Mouse (Mus musculus): ENCODE data around the gene Itga1. TPM values are rescaled to one million over a fixed set of nuclear protein-coding genes. Genes with fewer than 3 reads are reported as not detected.

Itga1 gene
- polyA plus RNA-seq, 1 experiment, result not detected

- no peak for TF ChIP-seq GATA1 (IDR thresholded peaks at IDR 0.05; ENCODE audit: low read length)
Measured at GRCm38 (mm10) chr13:114992260-114993014, 109.3 kb downstream of the Itga1 start.

GRCm38 (mm10) chr13:114987668-114988067 lies 114.1 kb downstream of the Itga1 start:
- TF ChIP-seq GATA1 (IDR thresholded peaks at IDR 0.05; ENCODE audit: low read length), result no peak

GRCm38 (mm10) chr13:114987161-114987560 lies 114.6 kb downstream of the Itga1 start:
- no peak for TF ChIP-seq GATA1 (IDR thresholded peaks at IDR 0.05; ENCODE audit: low read length)

GRCm38 (mm10) chr13:114984658-114985057 lies 117.1 kb downstream of the Itga1 start:
- TF ChIP-seq GATA1 (IDR thresholded peaks at IDR 0.05; ENCODE audit: low read length), result no peak

- TF ChIP-seq GATA1 (IDR thresholded peaks at IDR 0.05; ENCODE audit: low read length), result no peak
Measured at GRCm38 (mm10) chr13:114983116-114983515, 118.6 kb downstream of the Itga1 start.

GRCm38 (mm10) chr13:114980831-114981419 lies 120.8 kb downstream of the Itga1 start:
- TF ChIP-seq GATA1 (IDR thresholded peaks at IDR 0.05; ENCODE audit: low read length), result no peak

- no peak for TF ChIP-seq GATA1 (IDR thresholded peaks at IDR 0.05; ENCODE audit: low read length)
Measured at GRCm38 (mm10) chr13:114974484-114975042, 127.2 kb downstream of the Itga1 start.

- TF ChIP-seq GATA1 (IDR thresholded peaks at IDR 0.05; ENCODE audit: low read length), result no peak
Measured at GRCm38 (mm10) chr13:114971905-114972304, 129.9 kb downstream of the Itga1 start.

- TF ChIP-seq GATA1 (IDR thresholded peaks at IDR 0.05; ENCODE audit: low read length), result no peak
Measured at GRCm38 (mm10) chr13:114964233-114964632, 137.5 kb downstream of the Itga1 start.

- no peak for TF ChIP-seq GATA1 (IDR thresholded peaks at IDR 0.05; ENCODE audit: low read length)
Measured at GRCm38 (mm10) chr13:114954516-114954915, 147.2 kb downstream of the Itga1 start.

- TF ChIP-seq GATA1 (IDR thresholded peaks at IDR 0.05; ENCODE audit: low read length), result no peak
Measured at GRCm38 (mm10) chr13:114933541-114933940, 168.2 kb downstream of the Itga1 start.

- no peak for TF ChIP-seq GATA1 (IDR thresholded peaks at IDR 0.05; ENCODE audit: low read length)
Measured at GRCm38 (mm10) chr13:114931775-114932294, 169.9 kb downstream of the Itga1 start, which contains the start of gene Itga2. TSS of gene Itga2 (minus strand) at chr13:114932100.

GRCm38 (mm10) chr13:114930996-114931649 lies 170.6 kb downstream of the Itga1 start:
- TF ChIP-seq GATA1 (IDR thresholded peaks at IDR 0.05; ENCODE audit: low read length), result no peak

GRCm38 (mm10) chr13:114924785-114925184 lies 177.0 kb downstream of the Itga1 start:
- TF ChIP-seq GATA1 (IDR thresholded peaks at IDR 0.05; ENCODE audit: low read length), result no peak

- TF ChIP-seq GATA1 (IDR thresholded peaks at IDR 0.05; ENCODE audit: low read length), result no peak
Measured at GRCm38 (mm10) chr13:114923331-114923730, 178.4 kb downstream of the Itga1 start.

- no peak for TF ChIP-seq GATA1 (IDR thresholded peaks at IDR 0.05; ENCODE audit: low read length)
Measured at GRCm38 (mm10) chr13:114915767-114916166, 186.0 kb downstream of the Itga1 start.

All from G1E-ER4 (cell line).